Mouse (Mus musculus): ENCODE results near the gene Hrh2.

Gene Hrh2

DNA sequence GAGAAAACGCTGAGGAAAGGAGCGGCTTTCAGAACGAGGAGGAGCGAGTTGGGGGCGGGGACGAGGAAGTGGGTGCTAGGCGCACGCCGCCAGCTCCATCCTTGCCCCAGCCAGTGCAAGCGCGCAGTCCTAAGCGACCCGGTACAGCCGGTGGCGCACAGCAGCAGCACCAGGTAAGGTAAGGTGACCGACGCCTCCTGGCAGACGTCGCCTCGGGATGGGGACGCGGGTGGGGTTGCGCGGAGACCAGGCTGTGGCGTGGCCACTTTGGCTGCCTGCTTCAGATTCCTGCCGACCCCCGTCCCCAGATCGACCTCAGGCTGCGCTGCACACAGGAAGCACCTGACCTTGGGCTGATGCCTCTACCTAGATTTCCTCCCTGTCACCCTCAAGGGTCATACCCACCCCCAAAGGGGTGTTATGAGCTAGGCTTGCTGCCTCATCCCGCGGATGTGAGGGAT is at the start of gene Hrh2:
Gene Hrh2, plus strand, starts transcription at position 109 of the 461 bp plus-strand sequence.
- peak; percentile 73 for DNase-seq (ENCODE audit: low read depth, low spot score)

- no peak for DNase-seq (ENCODE audit: low read depth, low spot score)
Observed at GRCm38 (mm10) chr13:54143788-54144187, 48.1 kb upstream of the Hrh2 start.

DNA sequence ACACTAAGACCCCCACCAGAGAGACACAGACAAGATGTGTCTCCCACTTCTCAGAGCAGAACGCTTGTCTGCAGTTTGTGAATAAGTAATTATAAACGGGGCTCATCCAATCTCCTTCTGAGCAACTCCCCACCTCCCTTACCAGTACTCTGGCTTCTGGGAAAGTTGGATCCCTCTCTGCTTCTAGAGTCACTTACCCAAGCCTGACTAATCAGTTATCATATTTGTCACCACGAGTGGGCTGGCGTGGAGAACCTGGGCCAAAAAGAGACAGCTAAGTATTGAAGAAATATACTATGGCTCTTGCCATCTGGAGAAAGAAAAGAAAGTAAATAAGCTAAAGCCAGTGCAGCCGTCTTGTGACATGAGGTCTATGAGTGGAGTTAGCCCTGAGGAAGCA is 47.3 kb upstream of the Hrh2 start:
- no peak for DNase-seq (ENCODE audit: low read depth, low spot score)

DNA sequence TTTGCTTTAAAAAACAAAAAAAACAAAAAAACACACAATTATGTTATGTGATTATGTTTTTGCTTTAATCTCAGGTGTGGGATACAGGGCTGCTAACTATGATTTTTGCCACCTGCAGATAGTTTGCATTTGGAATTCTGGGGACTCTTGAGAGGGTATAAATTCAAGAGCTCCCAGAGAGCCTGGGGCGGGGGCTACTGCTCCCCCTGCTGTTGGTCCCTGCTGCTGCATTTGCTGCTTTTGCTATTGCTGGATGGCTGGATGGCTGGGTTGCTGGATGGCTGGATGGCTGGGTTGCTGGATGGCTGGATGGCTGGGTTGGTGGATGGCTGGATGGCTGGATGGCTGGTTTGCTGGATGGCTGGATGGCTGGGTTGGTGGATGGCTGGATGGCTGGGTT is 44.6 kb upstream of the Hrh2 start:
- peak; percentile 18 for DNase-seq (ENCODE audit: low read depth, low spot score)

DNA sequence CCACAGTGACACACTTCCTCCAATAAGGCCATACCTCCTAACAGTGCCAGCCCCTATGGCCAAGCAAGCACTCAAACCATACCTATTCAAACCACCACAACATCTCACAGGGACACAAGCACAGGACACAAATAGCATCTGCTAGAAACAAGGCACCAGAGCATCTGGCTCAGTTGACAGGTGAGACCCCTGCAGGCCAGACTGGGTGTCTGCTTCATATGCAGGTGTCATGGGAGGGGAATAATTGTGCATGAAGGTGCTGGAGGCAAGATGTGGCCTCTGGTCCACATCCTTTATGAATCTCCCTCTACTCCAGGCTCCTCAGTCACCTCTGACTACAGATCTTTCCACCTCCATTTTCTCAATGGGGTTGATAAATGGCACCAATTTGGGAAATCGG is 39.5 kb upstream of the Hrh2 start:
- DNase-seq (ENCODE audit: low read depth, low spot score): no peak

GRCm38 (mm10) chr13:54152911-54153310 is 39.0 kb upstream of the Hrh2 start:
- DNase-seq (ENCODE audit: low read depth, low spot score): no peak

GRCm38 (mm10) chr13:54153672-54154218 is 38.2 kb upstream of the Hrh2 start:
- no peak for DNase-seq (ENCODE audit: low read depth, low spot score)

GRCm38 (mm10) chr13:54155822-54156221 is 36.1 kb upstream of the Hrh2 start:
- no peak for DNase-seq (ENCODE audit: low read depth, low spot score)

- DNase-seq (ENCODE audit: low read depth, low spot score): no peak
Observed at GRCm38 (mm10) chr13:54159256-54159655, 32.7 kb upstream of the Hrh2 start.

GRCm38 (mm10) chr13:54159756-54160155 is 32.2 kb upstream of the Hrh2 start:
- DNase-seq (ENCODE audit: low read depth, low spot score): no peak

- no peak for DNase-seq (ENCODE audit: low read depth, low spot score)
Observed at GRCm38 (mm10) chr13:54160546-54160945, 31.4 kb upstream of the Hrh2 start.

- no peak for DNase-seq (ENCODE audit: low read depth, low spot score)
Observed at GRCm38 (mm10) chr13:54161514-54161913, 30.4 kb upstream of the Hrh2 start.

GRCm38 (mm10) chr13:54163363-54163762 is 28.6 kb upstream of the Hrh2 start:
- DNase-seq (ENCODE audit: low read depth, low spot score): no peak

DNA sequence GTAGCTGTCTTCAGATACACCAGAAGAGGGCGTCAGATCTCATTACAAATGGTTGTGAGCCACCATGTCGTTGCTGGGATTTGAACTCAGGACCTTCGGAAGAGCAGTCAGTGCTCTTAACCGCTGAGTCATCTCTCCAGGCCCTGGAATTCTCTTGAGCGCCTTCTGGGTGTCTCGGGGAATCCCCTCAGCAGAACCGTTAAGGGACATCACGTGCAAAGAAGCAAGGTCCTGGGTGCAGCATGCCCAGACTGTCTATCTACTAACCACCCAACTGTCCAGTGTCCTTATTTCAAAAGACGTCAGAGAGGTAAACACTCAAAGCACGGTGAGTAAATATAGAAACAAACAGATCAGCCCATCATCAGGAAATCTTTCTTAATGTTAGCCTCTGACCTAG is 27.5 kb upstream of the Hrh2 start:
- DNase-seq (ENCODE audit: low read depth, low spot score): no peak

DNA sequence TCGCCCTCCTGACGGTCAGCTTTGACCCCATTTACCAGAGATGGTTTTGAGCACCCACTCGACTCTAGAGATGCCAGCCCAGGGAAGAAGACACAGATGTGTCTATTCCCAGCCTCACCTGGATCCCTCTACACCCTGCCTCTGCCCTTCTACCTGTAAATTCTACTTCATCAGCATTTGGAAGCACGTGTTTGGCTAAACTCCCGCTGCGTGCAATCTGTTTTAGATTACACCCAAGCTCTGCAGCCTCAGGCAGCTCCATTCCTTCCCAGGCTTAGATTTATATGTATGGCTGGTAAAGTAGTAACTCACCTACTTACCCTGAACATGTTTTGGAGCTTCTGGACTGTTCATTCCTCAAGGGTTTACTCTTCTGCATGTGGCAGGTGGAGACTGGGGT is 26.9 kb upstream of the Hrh2 start:
- DNase-seq (ENCODE audit: low read depth, low spot score): no peak

GRCm38 (mm10) chr13:54165765-54166164 is 26.2 kb upstream of the Hrh2 start:
- no peak for DNase-seq (ENCODE audit: low read depth, low spot score)

GRCm38 (mm10) chr13:54167036-54167435 is 24.9 kb upstream of the Hrh2 start:
- no peak for DNase-seq (ENCODE audit: low read depth, low spot score)

DNA sequence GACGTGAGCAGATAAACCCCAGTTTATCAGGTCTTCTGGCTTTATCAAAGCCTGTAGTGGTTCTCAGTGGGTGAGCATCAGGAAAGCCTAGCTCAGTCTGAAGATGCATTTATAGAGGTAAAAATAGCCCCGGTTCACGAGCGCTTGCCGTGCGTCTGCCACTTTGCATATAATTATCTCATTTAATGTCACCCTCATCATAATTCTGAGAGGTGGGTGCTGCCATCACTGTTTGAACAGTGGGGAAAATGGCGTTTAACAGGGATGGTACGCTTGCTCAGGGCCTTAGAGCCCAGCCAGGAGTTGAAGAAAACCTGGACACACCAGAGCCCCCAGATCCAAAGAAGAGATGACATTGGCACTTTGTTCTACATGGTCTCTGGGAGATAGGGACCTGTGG is 23.3 kb upstream of the Hrh2 start:
- no peak for DNase-seq (ENCODE audit: low read depth, low spot score)

DNA sequence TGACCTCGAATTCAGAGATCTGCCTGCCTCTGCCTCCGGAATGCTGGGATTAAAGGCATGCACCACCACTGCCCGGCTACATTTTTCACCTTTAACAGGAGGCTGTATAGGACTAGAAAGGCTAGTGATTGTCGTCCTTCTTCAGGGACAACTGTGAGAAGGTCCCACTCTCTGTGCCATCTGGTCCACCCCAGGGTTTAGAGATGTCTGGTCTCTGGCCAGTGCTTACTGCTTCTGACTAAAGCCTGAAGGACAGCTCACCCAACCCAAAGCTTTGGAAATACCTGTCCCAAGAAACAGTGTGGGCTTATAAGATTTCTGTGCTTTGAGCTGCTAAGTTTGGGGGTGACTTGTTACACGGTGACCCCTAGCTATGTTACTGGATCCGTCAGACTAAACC is 21.6 kb upstream of the Hrh2 start:
- DNase-seq (ENCODE audit: low read depth, low spot score): no peak

- no peak for DNase-seq (ENCODE audit: low read depth, low spot score)
Observed at GRCm38 (mm10) chr13:54171346-54171745, 20.6 kb upstream of the Hrh2 start.

DNA sequence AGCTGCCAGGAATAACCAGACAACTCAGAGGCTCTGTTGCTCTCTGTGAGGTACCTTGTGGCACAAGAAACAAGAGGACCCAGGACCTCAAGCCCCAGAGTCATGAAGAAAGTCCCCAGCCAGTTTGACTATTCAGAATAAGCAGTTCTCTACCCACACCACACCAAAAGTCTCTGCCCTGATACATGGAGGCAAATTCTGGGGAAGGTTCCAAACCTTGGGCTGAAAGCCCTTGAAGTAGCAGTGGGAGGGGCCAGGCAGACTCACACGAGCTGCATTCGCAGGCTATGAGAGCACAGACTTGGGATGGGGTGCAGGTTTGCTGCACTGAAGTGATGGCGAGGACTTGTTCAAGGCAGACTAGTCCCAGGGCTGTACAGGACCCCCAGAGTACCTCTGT is 20.2 kb upstream of the Hrh2 start:
- no peak for DNase-seq (ENCODE audit: low read depth, low spot score)

- DNase-seq (ENCODE audit: low read depth, low spot score): no peak
Observed at GRCm38 (mm10) chr13:54173941-54174340, 18.0 kb upstream of the Hrh2 start.

- DNase-seq (ENCODE audit: low read depth, low spot score): peak; percentile 66
Observed at GRCm38 (mm10) chr13:54174703-54175102, 17.2 kb upstream of the Hrh2 start.

DNA sequence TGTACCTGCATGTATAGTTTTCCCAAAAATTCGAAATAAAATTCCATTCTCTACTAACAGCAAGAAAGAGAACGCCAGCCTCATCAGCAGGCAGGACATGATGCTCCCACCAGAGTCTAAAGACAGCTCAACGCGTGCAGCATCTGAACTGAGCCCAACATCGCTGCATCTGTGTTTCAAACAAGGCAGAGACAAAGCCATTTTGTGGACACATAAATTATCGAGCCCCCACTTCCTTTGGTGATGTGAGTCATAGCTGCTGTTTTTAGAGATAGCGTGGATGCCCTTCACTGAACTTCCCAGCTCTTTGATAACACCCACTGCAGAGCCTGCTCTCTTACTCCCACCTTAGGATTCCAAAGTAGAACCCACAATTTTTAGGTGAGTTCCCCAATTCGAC is 16.5 kb upstream of the Hrh2 start:
- no peak for DNase-seq (ENCODE audit: low read depth, low spot score)
